ENCODE assay signal across 11 mouse cellular contexts in genomic region chr2:168440918-168441328, GRCm38 (mm10).
DNase-seq lines count a peak whose midpoint lies in the region; ATAC-seq and TF ChIP-seq lines count a peak whose summit lies in the region.
"Had no signal": no experiment of that assay in that cellular context is flagged by ENCODE, and none has a peak within 500 bp of the region (broad histone marks: within the 10 kb centered on the region; RNA-seq: fewer than 3 reads in every experiment).

No protein-coding gene starts in this region.

- intact Hi-C loops in left cerebral cortex, adult 2 months (cut with DNase I), result loop anchor here (1.0 to 10.0 kb wide), 5 partner anchors 16 to 326 kb away; no protein-coding TSS in a partner anchor

- peaks cover 33% of the 10 kb centered on the region for H3K4me1 ChIP-seq in E14TG2a.4 (replicated peaks; ENCODE audit: low read depth, low read length)

- peak overlapping the region; percentile 55 for H3K4me3 ChIP-seq in E14TG2a.4 (replicated peaks; ENCODE audit: low read length)
- no peak overlapping the region for H3K4me3 ChIP-seq in left cerebral cortex, adult 2 months
- H3K4me3 ChIP-seq: embryonic facial prominence, embryonic 15.5 days had no signal

- peaks cover 51% of the 10 kb centered on the region for H3K27me3 ChIP-seq in E14TG2a.4 (ENCODE audit: insufficient read depth, low read length)

- H3K36me3 ChIP-seq in E14TG2a.4 (ENCODE audit: insufficient read depth, low read length), result no peaks in the 10 kb centered on the region
- H3K36me3 ChIP-seq: embryonic facial prominence, embryonic 15.5 days had no signal

- no peak for TF ChIP-seq CTCF in E14TG2a.4 (conservative IDR thresholded peaks at IDR 0.05; ENCODE audit: low read length)
- TF ChIP-seq CTCF in brain, embryonic 14.5 days (IDR thresholded peaks at IDR 0.05; ENCODE audit: borderline replicate concordance, extremely low read depth, insufficient read depth, insufficient read length), result no peak
- TF ChIP-seq CTCF in left cerebral cortex, adult 2 months (IDR thresholded peaks at IDR 0.05), result no peak

- ATAC-seq in erythroid progenitor cell, adult 5-6 weeks (replicated peaks; ENCODE audit: low FRiP score, poor library complexity, severe bottlenecking), result no peak

- DNase-seq in brain, embryonic 14.5 days (ENCODE audit: low read depth), result peak; percentile 87
- peak; percentile 88 to 94 for DNase-seq in frontal cortex, adult 2 months (ENCODE audit: extremely low spot score in 1 of 2, low spot score in 1 of 2)
- peak; percentile 84 to 93 for DNase-seq in left cerebral cortex, adult 2 months (ENCODE audit: extremely low spot score in 1 of 2, low spot score in 2 of 2)
- DNase-seq in gastrocnemius, adult 18-20 months (ENCODE audit: low spot score), result no peak
- no peak for DNase-seq in neural tube, embryonic 10.5 days (ENCODE audit: extremely low spot score, low spot score)
- DNase-seq in gastrocnemius, adult 8-10 months (ENCODE audit: low spot score in 2 of 2), result no peak
- DNase-seq: adrenal gland, adult 8-10 months; lung, postnatal 14 days had no signal

- H3K9me3 ChIP-seq in E14TG2a.4 (ENCODE audit: low read length), result peaks cover 11% of the 10 kb centered on the region
- H3K9me3 ChIP-seq: embryonic facial prominence, embryonic 15.5 days had no signal

- TF ChIP-seq POLR2A in brain, embryonic 14.5 days (IDR thresholded peaks at IDR 0.05; ENCODE audit: borderline replicate concordance, extremely low read depth, insufficient read depth, insufficient read length, poor library complexity, severe bottlenecking), result no peak

- H3K27ac ChIP-seq in left cerebral cortex, adult 2 months, result peak overlapping the region; percentile 57; the same call in 1 of the 2 replicates
- H3K27ac ChIP-seq: embryonic facial prominence, embryonic 15.5 days had no signal

Comparison
In these comparisons a context has a peak if more than half of its experiments do, and no peak if none do; other contexts are left out.
1. DNase-seq: peak in brain, embryonic 14.5 days (single experiment), frontal cortex, adult 2 months (2 of 2) and left cerebral cortex, adult 2 months (2 of 2); none in gastrocnemius, adult 18-20 months (single experiment), neural tube, embryonic 10.5 days (single experiment) and gastrocnemius, adult 8-10 months (0 of 2).